Mouse (Mus musculus) liver, embryonic 14.5 days (tissue): ENCODE measurements around the gene Tnfaip6.

Experiments
- CTCF ChIP-seq: IDR thresholded peaks from 2 replicates; pipeline ENCODE4 v1.5.1; 2016; ENCODE audit warnings: antibody characterized with exemption, low read depth, control low read depth
- EP300 ChIP-seq: IDR thresholded peaks from 2 replicates; pipeline ENCODE4 v1.6.1; 2016; ENCODE audit warnings: antibody characterized with exemption, low read depth

DNA sequence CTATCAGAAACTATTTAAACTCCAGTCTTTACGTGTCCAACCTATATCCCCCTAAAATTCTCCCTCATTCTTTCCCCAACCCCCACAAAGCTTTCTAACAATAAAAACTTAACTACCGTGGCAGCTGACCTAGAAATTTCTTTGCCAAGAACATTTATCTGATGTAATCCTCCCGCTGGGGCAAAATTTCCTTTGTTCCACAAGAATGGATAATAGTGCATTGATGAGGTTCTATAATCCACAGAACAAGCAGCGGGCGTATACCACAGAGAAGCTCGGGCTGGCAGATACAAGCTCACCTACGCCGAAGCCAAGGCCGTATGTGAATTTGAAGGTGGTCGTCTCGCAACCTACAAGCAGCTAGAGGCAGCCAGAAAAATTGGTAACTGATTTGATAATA is 5.7 kb downstream of the Tnfaip6 start:
- TF ChIP-seq CTCF, result no peak
- TF ChIP-seq EP300, result no peak
